Mouse (Mus musculus) MEL (cell line): ENCODE results near the gene Gm9833. TPM values are rescaled to one million over a fixed set of nuclear protein-coding genes. Genes with fewer than 3 reads are reported as not detected.

Experiments used
- DNase-seq: peaks from one replicate; pipeline ENCODE4 v3.0.0; 2011; ENCODE audit warnings: low read depth, low spot score
- H3K27ac ChIP-seq: 2 replicates; pipeline ENCODE4 v1.5.1; 2012; ENCODE audit warnings: low read depth, mild to moderate bottlenecking, control low read depth, low read length, moderate library complexity; ENCODE audit not compliant: control insufficient read depth
- H3K27me3 ChIP-seq, 2 experiments: fragments of 150-350 bp in 1 of 2; sonication (generic) in 1 of 2; 2 replicates each; pipeline ENCODE4 v1.6.1; 2012; ENCODE audit warnings: low read length in 2 of 2, mild to moderate bottlenecking in 2 of 2, improper control_type of control experiment in 1 of 2, moderate library complexity in 1 of 2; ENCODE audit not compliant: insufficient read depth in 2 of 2, control insufficient read depth in 1 of 2
- H3K36me3 ChIP-seq, 2 experiments: 2 replicates each; pipeline ENCODE4 v1.6.1; 2012 to 2014; ENCODE audit warnings: low read length in 2 of 2, improper control_type of control experiment in 1 of 2, inconsistent platforms in 1 of 2, mild to moderate bottlenecking in 1 of 2; ENCODE audit not compliant: insufficient read depth in 2 of 2, control insufficient read depth in 1 of 2
- H3K4me1 ChIP-seq, 2 experiments: fragments of 150-350 bp in 1 of 2; sonication (generic) in 1 of 2; 2 replicates each; pipeline ENCODE4 v1.6.1; 2012; ENCODE audit warnings: low read length in 2 of 2, improper control_type of control experiment in 1 of 2, mild to moderate bottlenecking in 1 of 2; ENCODE audit not compliant: insufficient read depth in 2 of 2, control insufficient read depth in 1 of 2
- H3K4me3 ChIP-seq, 2 experiments: fragments of 150-350 bp in 1 of 2; sonication (generic) in 1 of 2; 2 replicates each; pipeline ENCODE4 v1.5.1; 2012; ENCODE audit warnings: low read depth in 2 of 2, low read length in 2 of 2, mild to moderate bottlenecking in 2 of 2, moderate library complexity in 2 of 2, control low read depth in 1 of 2, improper control_type of control experiment in 1 of 2; ENCODE audit not compliant: control insufficient read depth in 1 of 2, insufficient read depth in 1 of 2
- H3K79me2 ChIP-seq: 2 replicates; pipeline ENCODE4 v1.6.1; 2012; ENCODE audit warnings: mild to moderate bottlenecking, low read length, moderate library complexity; ENCODE audit not compliant: control insufficient read depth, poor library complexity, insufficient read depth
- H3K9ac ChIP-seq: 2 replicates; pipeline ENCODE4 v1.6.1; 2012; ENCODE audit warnings: low read depth, mild to moderate bottlenecking, control low read depth, low read length, moderate library complexity; ENCODE audit not compliant: control insufficient read depth, poor library complexity, severe bottlenecking
- H3K9me3 ChIP-seq: fragments of 150-350 bp; sonication (generic); replicated peaks from 2 replicates; pipeline ENCODE4 v1.6.1; 2012; ENCODE audit warnings: mild to moderate bottlenecking, low read length, improper control_type of control experiment, moderate library complexity; ENCODE audit not compliant: insufficient read depth
- CHD2 ChIP-seq: IDR thresholded peaks from 2 replicates; pipeline ENCODE4 v1.6.1; 2011; ENCODE audit warnings: low read length, improper control_type of control experiment
- CTCF ChIP-seq, 3 experiments: IDR thresholded peaks in 2 of 3; conservative IDR thresholded peaks in 1 of 3; 2 replicates each; pipeline ENCODE4 v1.5.1; 2011 to 2012; ENCODE audit warnings: low read length in 3 of 3, low read depth in 2 of 3, mild to moderate bottlenecking in 2 of 3, improper control_type of control experiment in 1 of 3, inconsistent platforms in 1 of 3, mixed read lengths in 1 of 3, moderate library complexity in 1 of 3; ENCODE audit not compliant: control insufficient read depth in 1 of 3, insufficient read depth in 1 of 3, poor library complexity in 1 of 3, severe bottlenecking in 1 of 3
- E2F4 ChIP-seq: IDR thresholded peaks from 2 replicates; pipeline ENCODE4 v1.6.1; 2011; ENCODE audit warnings: low read depth, low read length, improper control_type of control experiment, borderline replicate concordance
- ETS1 ChIP-seq: IDR thresholded peaks from 2 replicates; pipeline ENCODE4 v1.6.1; 2012; ENCODE audit warnings: low read depth, mild to moderate bottlenecking, inconsistent platforms, low read length, improper control_type of control experiment, moderate library complexity
- GABPA ChIP-seq: IDR thresholded peaks from 2 replicates; pipeline ENCODE4 v1.6.1; 2012; ENCODE audit warnings: low read depth, mild to moderate bottlenecking, inconsistent platforms, low read length, improper control_type of control experiment, moderate library complexity
- GATA1 ChIP-seq: IDR thresholded peaks from 2 replicates; pipeline ENCODE4 v1.6.1; 2011; ENCODE audit warnings: low read depth, low read length, improper control_type of control experiment
- HCFC1 ChIP-seq: IDR thresholded peaks from 2 replicates; pipeline ENCODE4 v1.6.1; 2012; ENCODE audit warnings: low read depth, mild to moderate bottlenecking, inconsistent platforms, low read length, improper control_type of control experiment, moderate library complexity
- KAT2A ChIP-seq: conservative IDR thresholded peaks from 2 replicates; pipeline ENCODE4 v1.6.1; 2012; ENCODE audit warnings: low read depth, low read length, improper control_type of control experiment, inconsistent platforms
- MAFK ChIP-seq: IDR thresholded peaks from 2 replicates; pipeline ENCODE4 v1.6.1; 2011; ENCODE audit warnings: low read depth, mild to moderate bottlenecking, low read length, improper control_type of control experiment, borderline replicate concordance
- MAX ChIP-seq: IDR thresholded peaks from 2 replicates; pipeline ENCODE4 v1.6.1; 2011; ENCODE audit warnings: low read length, improper control_type of control experiment
- MAZ ChIP-seq: IDR thresholded peaks from 2 replicates; pipeline ENCODE4 v1.6.1; 2012; ENCODE audit warnings: low read depth, mild to moderate bottlenecking, inconsistent platforms, low read length, improper control_type of control experiment
- MXI1 ChIP-seq: IDR thresholded peaks from 2 replicates; pipeline ENCODE4 v1.6.1; 2011; ENCODE audit warnings: mild to moderate bottlenecking, low read depth, low read length, improper control_type of control experiment
- MYC ChIP-seq: IDR thresholded peaks from 2 replicates; pipeline ENCODE4 v1.6.1; 2011; ENCODE audit warnings: low read depth, mild to moderate bottlenecking, low read length, improper control_type of control experiment, moderate library complexity
- NELFE ChIP-seq: IDR thresholded peaks from 2 replicates; pipeline ENCODE4 v1.6.1; 2011; ENCODE audit warnings: low read depth, low read length, improper control_type of control experiment
- POLR2A ChIP-seq, 2 experiments: IDR thresholded peaks; 2 replicates each; pipeline ENCODE4 v1.6.1; 2011 to 2012; ENCODE audit warnings: low read length in 2 of 2, mild to moderate bottlenecking in 2 of 2, control low read depth in 1 of 2, improper control_type of control experiment in 1 of 2, low read depth in 1 of 2, moderate library complexity in 1 of 2; ENCODE audit not compliant: control insufficient read depth in 1 of 2, insufficient read depth in 1 of 2, poor library complexity in 1 of 2
- POLR2AphosphoS2 ChIP-seq: IDR thresholded peaks from 2 replicates; pipeline ENCODE4 v1.6.1; 2011; ENCODE audit warnings: low read length, improper control_type of control experiment
- POLR2AphosphoS5 ChIP-seq: IDR thresholded peaks from 2 replicates; pipeline ENCODE4 v1.6.1; 2012; ENCODE audit warnings: low read depth, borderline replicate concordance, mild to moderate bottlenecking, inconsistent platforms, low read length, moderate library complexity, mixed read lengths
- RAD21 ChIP-seq: IDR thresholded peaks from 2 replicates; pipeline ENCODE4 v1.6.1; 2011; ENCODE audit warnings: mild to moderate bottlenecking, low read depth, low read length, improper control_type of control experiment
- SIN3A ChIP-seq: IDR thresholded peaks from 2 replicates; pipeline ENCODE4 v1.6.1; 2012; ENCODE audit warnings: low read length, improper control_type of control experiment, inconsistent platforms
- SMC3 ChIP-seq: IDR thresholded peaks from 2 replicates; pipeline ENCODE4 v1.6.1; 2011; ENCODE audit warnings: low read depth, low read length, improper control_type of control experiment
- UBTF ChIP-seq: IDR thresholded peaks from 2 replicates; pipeline ENCODE4 v1.6.1; 2012; ENCODE audit warnings: low read depth, mild to moderate bottlenecking, inconsistent platforms, low read length, improper control_type of control experiment, moderate library complexity, borderline replicate concordance; ENCODE audit not compliant: insufficient read depth
- USF2 ChIP-seq, 2 experiments: IDR thresholded peaks; 2 replicates each; pipeline ENCODE4 v1.6.1; 2011 to 2012; ENCODE audit warnings: improper control_type of control experiment in 2 of 2, low read length in 2 of 2, borderline replicate concordance in 1 of 2, inconsistent platforms in 1 of 2, low read depth in 1 of 2, mild to moderate bottlenecking in 1 of 2; ENCODE audit not compliant: insufficient read depth in 1 of 2
- ZKSCAN1 ChIP-seq: IDR thresholded peaks from 2 replicates; pipeline ENCODE4 v1.6.1; 2012; ENCODE audit warnings: low read depth, mild to moderate bottlenecking, inconsistent platforms, low read length, improper control_type of control experiment, moderate library complexity
- ZMIZ1 ChIP-seq: IDR thresholded peaks from 2 replicates; pipeline ENCODE4 v1.6.1; 2012; ENCODE audit warnings: low read depth, mild to moderate bottlenecking, inconsistent platforms, low read length, improper control_type of control experiment, moderate library complexity
- ZNF384 ChIP-seq: IDR thresholded peaks from 2 replicates; pipeline ENCODE4 v1.6.1; 2012; ENCODE audit warnings: low read depth, mild to moderate bottlenecking, inconsistent platforms, low read length, improper control_type of control experiment
- polyA plus RNA-seq, 2 experiments: library from polyadenylated mRNA; stranded (reverse) in 1 of 2; unstranded in 1 of 2; fragments of >175 nt in 1 of 2; fragments of >200 nt in 1 of 2; gene quantifications; 2 replicates each; pipeline versions ENCODE4 v1.2.1 to v1.2.4; 2012; ENCODE audit warnings: low replicate concordance in 2 of 2, low read depth in 1 of 2; ENCODE audit not compliant: insufficient read length in 2 of 2, insufficient read depth in 1 of 2, missing spikeins in 1 of 2
- total RNA-seq: library from RNA; depleted of rRNA; stranded (reverse); fragments of 300-350 nt; gene quantifications from 2 replicates; pipeline ENCODE4 v1.2.3, GENCODE M21; 2012

Gm9833 gene
- total and polyA plus RNA-seq, 3 experiments, result 3.0 to 6.9 TPM; not detected in 1

- no peaks in the 10 kb centered on the region for H3K4me1 ChIP-seq
- TF ChIP-seq SMC3 (no peak), POLR2AphosphoS5 (no peak), MAZ (no peak)
- H3K79me2 ChIP-seq, result no peaks in the 10 kb centered on the region
- no peak overlapping the region for H3K9ac ChIP-seq
- no peaks in the 10 kb centered on the region for H3K9me3 ChIP-seq
- H3K36me3 ChIP-seq, result no peaks in the 10 kb centered on the region
- no peaks in the 10 kb centered on the region for H3K27me3 ChIP-seq
- H3K4me3 ChIP-seq, result no peak overlapping the region
- DNase-seq, result no peak
- H3K27ac ChIP-seq, result no peak overlapping the region
These were observed 399 bp upstream of the Gm9833 start for GRCm38 (mm10) chr3:10087511-10087910.

- H3K27ac ChIP-seq, result no peak overlapping the region
- no peak overlapping the region for H3K4me3 ChIP-seq
- DNase-seq, result no peak
- no peaks in the 10 kb centered on the region for H3K36me3 ChIP-seq
- TF ChIP-seq ZMIZ1, result no peak
- no peak for TF ChIP-seq ETS1
- TF ChIP-seq E2F4, result no peak
- no peak for TF ChIP-seq SIN3A
- no peak overlapping the region for H3K9ac ChIP-seq
- H3K79me2 ChIP-seq, result no peaks in the 10 kb centered on the region
- no peaks in the 10 kb centered on the region for H3K9me3 ChIP-seq
- H3K27me3 ChIP-seq, result no peaks in the 10 kb centered on the region
- H3K4me1 ChIP-seq, result no peaks in the 10 kb centered on the region
These were observed 3.8 kb downstream of the Gm9833 start for GRCm38 (mm10) chr3:10091616-10092140.

- DNase-seq, result no peak
- no peaks in the 10 kb centered on the region for H3K9me3 ChIP-seq
- H3K27ac ChIP-seq, result no peak overlapping the region
- H3K4me1 ChIP-seq, result no peaks in the 10 kb centered on the region
- H3K79me2 ChIP-seq, result no peaks in the 10 kb centered on the region
- TF ChIP-seq MAFK (no peak), ZNF384 (no peak), POLR2AphosphoS2 (no peak), KAT2A (no peak), MAX (no peak), SMC3 (no peak), RAD21 (no peak), GABPA (no peak), CHD2 (no peak), GATA1 (no peak), HCFC1 (no peak), MXI1 (no peak), NELFE (no peak), MYC (no peak), ZKSCAN1 (no peak), UBTF (no peak), POLR2A (IDR thresholded peaks at IDR 0.05; ENCODE audit: control insufficient read depth in 1 of 2, insufficient read depth in 1 of 2, low read depth in 1 of 2, low read length in 2 of 2, poor library complexity in 1 of 2) (no peak), USF2 (IDR thresholded peaks at IDR 0.05; ENCODE audit: borderline replicate concordance in 1 of 2, insufficient read depth in 1 of 2, low read depth in 1 of 2, low read length in 2 of 2) (no peak), CTCF (IDR thresholded peaks at IDR 0.05 in 2 of 3, conservative IDR thresholded peaks at IDR 0.05 in 1 of 3; ENCODE audit: control insufficient read depth in 1 of 3, insufficient read depth in 1 of 3, low read depth in 2 of 3, low read length in 3 of 3, poor library complexity in 1 of 3, severe bottlenecking in 1 of 3) (no peak)
- H3K27me3 ChIP-seq, result no peaks in the 10 kb centered on the region
- H3K36me3 ChIP-seq, result no peaks in the 10 kb centered on the region
- no peak overlapping the region for H3K9ac ChIP-seq
- H3K4me3 ChIP-seq, result no peak overlapping the region
These were observed 4.6 kb downstream of the Gm9833 start for GRCm38 (mm10) chr3:10092499-10092898.
